Comparison of ENCODE assay signal across 9 mouse cellular contexts in the genomic region with DNA sequence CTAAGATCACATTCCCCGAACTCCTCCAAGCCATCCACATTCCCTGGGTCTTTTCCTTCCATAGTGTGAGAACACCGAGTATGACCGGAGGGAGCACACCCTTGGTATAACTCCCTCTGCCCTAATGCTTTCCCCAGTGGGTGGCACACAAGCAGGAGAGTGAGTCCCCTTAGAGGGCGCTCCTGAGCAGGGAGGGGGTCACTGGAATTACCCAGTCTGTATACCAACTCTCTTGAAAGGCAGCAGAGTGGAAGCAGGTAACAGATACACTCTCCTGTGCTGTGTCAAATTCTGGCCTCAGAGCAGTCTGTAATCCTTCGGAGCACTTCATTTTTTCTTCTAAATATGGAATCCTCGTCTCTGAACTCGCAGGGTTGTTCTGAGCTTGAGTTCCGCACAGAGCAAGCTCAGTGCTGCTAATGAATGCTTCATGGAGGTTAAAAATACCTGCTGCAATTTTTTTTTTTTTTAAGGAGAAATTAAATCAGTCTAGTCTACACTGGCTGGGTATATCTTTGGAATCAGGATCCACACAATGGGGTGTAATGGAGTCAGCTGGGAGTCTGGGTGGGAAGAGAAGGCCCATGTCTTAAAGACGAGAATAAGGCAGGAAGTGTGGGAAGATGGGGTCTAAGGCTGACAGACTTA.
DNase-seq lines count a peak whose midpoint lies in the region; ATAC-seq lines count a peak whose summit lies in the region.
"Had no signal": no experiment of that assay in that cellular context is flagged by ENCODE, and none has a peak within 500 bp of the region (broad histone marks: within the 10 kb centered on the region; RNA-seq: fewer than 3 reads in every experiment).

No protein-coding gene starts in this region.

- WGBS in forebrain, embryonic 16.5 days, result 87% methylated on average over 9 of the region's 9 CpGs
- 85% methylated on average over 9 of the region's 9 CpGs for WGBS in forebrain, embryonic 15.5 days

- no peaks in the 10 kb centered on the region for H3K9me3 ChIP-seq in forebrain, embryonic 16.5 days (ENCODE audit: control insufficient read depth, low read length)
- H3K9me3 ChIP-seq in forebrain, embryonic 15.5 days, result no peaks in the 10 kb centered on the region

- no peak overlapping the region for H3K27ac ChIP-seq in forebrain, embryonic 16.5 days (ENCODE audit: low read length)
- no peak overlapping the region for H3K27ac ChIP-seq in forebrain, embryonic 15.5 days (replicated peaks)

- DNase-seq in ovary, postnatal 36 days (ENCODE audit: low spot score), result peak; percentile 20
- DNase-seq in ovary, postnatal 14 days (ENCODE audit: low spot score), result no peak
- DNase-seq in lung, postnatal 10 days, result peak; percentile 45
- peak; percentile 81 for DNase-seq in thymus, postnatal 4 days
- DNase-seq in frontal cortex, postnatal 36 days (ENCODE audit: low spot score in 2 of 2), result no peak
- DNase-seq: right cerebral cortex, postnatal 25 days had no signal

- no peak overlapping the region for H3K4me2 ChIP-seq in forebrain, embryonic 16.5 days (ENCODE audit: low read length)
- no peak overlapping the region for H3K4me2 ChIP-seq in forebrain, embryonic 15.5 days (replicated peaks)

- H3K4me1 ChIP-seq in forebrain, embryonic 16.5 days (replicated peaks; ENCODE audit: control insufficient read depth, insufficient read depth, low read length), result peaks cover 3% of the 10 kb centered on the region; the same call in 1 of the 2 replicates
- 0 out of 2 replicates have a peak, but pooled peaks cover 2% of the 10 kb centered on the region for H3K4me1 ChIP-seq in forebrain, embryonic 15.5 days

- no peaks in the 10 kb centered on the region for H3K36me3 ChIP-seq in forebrain, embryonic 16.5 days (ENCODE audit: control insufficient read depth, insufficient read depth)
- H3K36me3 ChIP-seq in forebrain, embryonic 15.5 days, result no peaks in the 10 kb centered on the region

- no peak overlapping the region for H3K4me3 ChIP-seq in forebrain, embryonic 16.5 days (replicated peaks; ENCODE audit: low read length)
- H3K4me3 ChIP-seq in forebrain, embryonic 15.5 days, result no peak overlapping the region

- ATAC-seq in forebrain, embryonic 16.5 days, result peak; percentile 28; the same call in 1 of the 2 replicates
- no peak for ATAC-seq in forebrain, embryonic 15.5 days (replicated peaks)
- ATAC-seq in monocyte, adult 5-6 weeks (replicated peaks; ENCODE audit: insufficient number of reproducible peaks, low FRiP score, low TSS enrichment, poor library complexity, severe bottlenecking), result no peak

- no peak overlapping the region for H3K9ac ChIP-seq in forebrain, embryonic 16.5 days (replicated peaks; ENCODE audit: low read depth, low read length)
- no peak overlapping the region for H3K9ac ChIP-seq in forebrain, embryonic 15.5 days (replicated peaks)

- H3K27me3 ChIP-seq in forebrain, embryonic 16.5 days (replicated peaks; ENCODE audit: control insufficient read depth, insufficient read depth, low read length), result no peaks in the 10 kb centered on the region; the same call in 1 of the 2 replicates
- no peaks in the 10 kb centered on the region for H3K27me3 ChIP-seq in forebrain, embryonic 15.5 days

Comparison
In these comparisons a context has a peak if more than half of its experiments do, and no peak if none do; other contexts are left out.
1. DNase-seq: peak in ovary, postnatal 36 days (single experiment), lung, postnatal 10 days (single experiment) and thymus, postnatal 4 days (single experiment); none in ovary, postnatal 14 days (single experiment) and frontal cortex, postnatal 36 days (0 of 2).